Comparison of ENCODE assay signal across 8 mouse cellular contexts in genomic region chrX:42059282-42060068, GRCm38 (mm10). TPM values are rescaled to one million over a fixed set of nuclear protein-coding genes. Genes with fewer than 3 reads are reported as not detected.
DNase-seq lines count a peak whose midpoint lies in the region; ATAC-seq lines count a peak whose summit lies in the region.

TSS of gene Xiap (plus strand) at chrX:42059679.

- H3K9ac ChIP-seq in neural tube, embryonic 13.5 days: no peak within 1 kb of the TSS

- no peaks in the 10 kb centered on the region for H3K36me3 ChIP-seq in neural tube, embryonic 13.5 days

- no peaks in the 10 kb centered on the region for H3K27me3 ChIP-seq in neural tube, embryonic 13.5 days

- no peak within 1 kb of the TSS for H3K4me2 ChIP-seq in neural tube, embryonic 13.5 days

- H3K4me3 ChIP-seq in neural tube, embryonic 13.5 days: no peak within 1 kb of the TSS

- no peak for DNase-seq in left cerebral cortex, adult 18-20 months (ENCODE audit: low spot score in 2 of 2)
- no peak for DNase-seq in left cerebral cortex, adult 11 months (ENCODE audit: low spot score)
- DNase-seq in adrenal gland, postnatal 4 days (ENCODE audit: low spot score in 2 of 2): no peak
- DNase-seq in gonadal fat pad, adult 2 months (ENCODE audit: low read depth): no peak
- DNase-seq in left cerebral cortex, adult 8-10 months (ENCODE audit: low spot score in 2 of 2): no peak
- DNase-seq in right cerebral cortex, adult 2 months (ENCODE audit: low spot score in 2 of 2): no peak
- no peak for DNase-seq in thymus, postnatal 25 days

- no peak for ATAC-seq in neural tube, embryonic 13.5 days (ENCODE audit: low read depth)

- WGBS in neural tube, embryonic 13.5 days: 76% methylated on average over 5 of the region's 5 CpGs

- no peaks in the 10 kb centered on the region for H3K4me1 ChIP-seq in neural tube, embryonic 13.5 days (replicated peaks)

- no peaks in the 10 kb centered on the region for H3K9me3 ChIP-seq in neural tube, embryonic 13.5 days

- no peak within 1 kb of the TSS for H3K27ac ChIP-seq in neural tube, embryonic 13.5 days (replicated peaks)

RNA-seq across cellular contexts. Expression of gene Xiap, which starts in this region (rescaled TPM):
- total RNA-seq in left cerebral cortex, adult 18-20 months (2021): 10 to 100 TPM; 52.8 to 69.0 TPM
- 10 to 100 TPM; 67.7 to 69.9 TPM for total RNA-seq in adrenal gland, postnatal 4 days (2021)
- 9.2 and 10.3 TPM in 2 replicates for polyA plus RNA-seq in gonadal fat pad, adult 2 months (2012; rRNA removed)
- total RNA-seq in left cerebral cortex, adult 8-10 months (2022): 10 to 100 TPM; 48.7 to 63.7 (median 58.8) TPM
- 10.0 and 10.7 TPM in 2 replicates for polyA plus RNA-seq in neural tube, embryonic 13.5 days (2015; fragmentation: Nextera tagmentation; extraction: Ambion mirVana)
